Mouse (Mus musculus) v-Abl transformed pro-B cells (cell line): ENCODE data around the gene Oaz1.

Experiments
- in situ Hi-C, 2 experiments: fragments of 400-800 bp; cut with MboI; formaldehyde crosslinking; loops; one replicate each; pipeline ENCODE4 v1.15.1; 2025; ENCODE audit not compliant: unreplicated experiment in 2 of 2

Oaz1 gene

DNA sequence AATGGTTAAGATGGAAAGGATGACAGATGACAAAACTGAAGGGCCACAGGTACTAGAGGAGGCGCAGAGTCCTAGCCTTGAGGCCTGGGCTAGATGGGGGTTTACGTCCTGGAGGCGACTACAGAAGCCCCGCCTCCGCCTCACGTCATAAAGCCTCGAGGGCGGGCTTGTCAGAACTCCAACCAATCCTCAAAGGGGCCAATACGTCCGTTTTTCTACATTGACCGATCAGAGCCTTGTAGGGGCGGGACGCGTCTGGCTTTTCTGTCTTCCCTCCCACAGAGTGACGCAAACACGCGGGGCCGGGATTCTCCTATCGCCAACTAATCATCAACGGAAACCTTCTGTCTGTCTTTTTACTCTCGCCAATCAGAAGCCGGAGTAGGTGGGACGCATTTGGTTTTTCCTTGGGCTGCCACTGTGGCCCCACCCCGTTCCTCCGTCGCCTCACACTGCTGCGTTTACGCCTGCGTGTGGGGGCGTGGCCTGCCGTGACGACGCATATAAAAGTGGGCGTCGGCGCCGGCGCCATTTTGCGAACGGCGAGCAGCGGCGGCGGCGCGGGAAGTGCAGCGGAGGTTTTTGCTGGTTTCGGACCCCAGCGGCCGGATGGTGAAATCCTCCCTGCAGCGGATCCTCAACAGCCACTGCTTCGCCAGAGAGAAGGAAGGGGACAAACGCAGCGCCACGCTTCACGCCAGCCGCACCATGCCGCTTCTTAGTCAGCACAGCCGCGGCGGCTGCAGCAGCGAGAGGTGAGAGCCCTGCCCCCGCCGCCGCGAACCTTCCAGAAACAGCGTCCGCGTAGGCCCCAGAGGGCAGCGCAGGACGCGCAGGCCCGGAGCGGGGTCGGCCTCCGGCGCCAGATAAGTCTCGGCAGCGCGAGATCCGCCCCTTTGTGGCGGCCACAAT lies at the start of gene Oaz1:
Gene Oaz1 (plus strand): TSS at position 506 of the 912 bp plus-strand sequence.
- in situ Hi-C loops = no loop called here

GRCm38 (mm10) chr10:80777123-80777522 lies 49.3 kb upstream of the Oaz1 start:
- in situ Hi-C loops = no loop called here

- in situ Hi-C loops = no loop called here
These were observed 46.9 kb upstream of the Oaz1 start for GRCm38 (mm10) chr10:80779565-80779964.

- in situ Hi-C loops = no loop called here
These were observed 42.2 kb upstream of the Oaz1 start for GRCm38 (mm10) chr10:80784302-80784701.

GRCm38 (mm10) chr10:80784871-80785270 lies 41.6 kb upstream of the Oaz1 start:
- in situ Hi-C loops = no loop called here

- in situ Hi-C loops = no loop called here
These were observed 40.5 kb upstream of the Oaz1 start for GRCm38 (mm10) chr10:80785963-80786362.

DNA sequence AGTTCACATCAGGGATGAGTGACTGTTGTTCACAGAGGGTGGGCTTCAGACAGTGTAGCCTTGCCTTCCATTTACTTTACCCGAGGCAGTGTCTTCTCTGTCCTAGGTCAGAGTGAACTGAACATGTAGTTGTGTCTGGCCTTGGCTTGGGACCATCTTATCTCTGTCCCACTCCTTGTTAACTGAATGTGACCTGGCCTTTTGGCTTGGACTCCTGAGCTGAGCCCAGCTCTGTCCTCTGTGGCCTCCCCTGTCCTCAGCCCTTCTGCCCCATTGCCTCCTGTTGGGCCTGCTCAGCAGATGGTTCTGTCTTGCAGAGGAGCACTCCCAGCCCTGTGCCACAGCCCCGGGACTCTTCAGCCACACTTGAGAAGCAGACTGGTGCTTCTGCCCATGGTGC lies 38.9 kb upstream of the Oaz1 start:
- in situ Hi-C loops = no loop called here

GRCm38 (mm10) chr10:80790761-80791404 lies 35.6 kb upstream of the Oaz1 start:
- in situ Hi-C loops = no loop called here

DNA sequence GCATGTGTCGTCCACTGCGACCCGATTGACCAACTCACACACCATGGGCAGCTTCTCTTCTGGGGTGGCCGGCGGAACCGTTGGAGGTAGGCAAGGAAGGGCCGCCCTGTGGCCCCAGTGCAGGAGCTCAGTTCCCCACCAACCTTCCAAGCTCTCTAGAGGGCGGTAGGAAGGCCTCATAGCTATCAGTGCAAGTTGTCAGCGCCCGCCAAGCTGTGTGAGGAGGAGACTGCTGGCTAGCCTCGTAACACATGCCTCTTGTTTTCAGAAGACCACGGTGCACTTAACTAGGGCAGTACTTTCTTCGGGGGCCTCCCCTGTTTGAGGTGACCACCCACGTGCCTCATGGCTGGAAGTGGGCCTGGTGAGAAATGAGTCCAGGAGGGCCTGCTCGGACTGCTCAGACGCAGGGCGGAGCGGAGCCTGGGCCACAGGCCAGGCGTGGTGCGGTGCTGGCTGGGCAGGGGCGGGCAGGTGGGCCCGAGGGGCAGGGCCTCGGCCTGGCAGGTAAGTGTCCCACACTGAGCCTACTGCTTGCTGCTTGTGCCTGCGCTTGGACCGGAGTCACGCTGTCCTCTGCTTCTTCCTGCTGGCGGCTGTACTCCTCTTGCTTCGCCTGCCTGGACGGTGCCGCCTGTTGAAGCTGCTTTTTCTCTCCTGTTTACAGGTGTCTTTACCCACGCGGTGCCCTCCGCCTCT lies 34.8 kb upstream of the Oaz1 start:
- in situ Hi-C loops = no loop called here

DNA sequence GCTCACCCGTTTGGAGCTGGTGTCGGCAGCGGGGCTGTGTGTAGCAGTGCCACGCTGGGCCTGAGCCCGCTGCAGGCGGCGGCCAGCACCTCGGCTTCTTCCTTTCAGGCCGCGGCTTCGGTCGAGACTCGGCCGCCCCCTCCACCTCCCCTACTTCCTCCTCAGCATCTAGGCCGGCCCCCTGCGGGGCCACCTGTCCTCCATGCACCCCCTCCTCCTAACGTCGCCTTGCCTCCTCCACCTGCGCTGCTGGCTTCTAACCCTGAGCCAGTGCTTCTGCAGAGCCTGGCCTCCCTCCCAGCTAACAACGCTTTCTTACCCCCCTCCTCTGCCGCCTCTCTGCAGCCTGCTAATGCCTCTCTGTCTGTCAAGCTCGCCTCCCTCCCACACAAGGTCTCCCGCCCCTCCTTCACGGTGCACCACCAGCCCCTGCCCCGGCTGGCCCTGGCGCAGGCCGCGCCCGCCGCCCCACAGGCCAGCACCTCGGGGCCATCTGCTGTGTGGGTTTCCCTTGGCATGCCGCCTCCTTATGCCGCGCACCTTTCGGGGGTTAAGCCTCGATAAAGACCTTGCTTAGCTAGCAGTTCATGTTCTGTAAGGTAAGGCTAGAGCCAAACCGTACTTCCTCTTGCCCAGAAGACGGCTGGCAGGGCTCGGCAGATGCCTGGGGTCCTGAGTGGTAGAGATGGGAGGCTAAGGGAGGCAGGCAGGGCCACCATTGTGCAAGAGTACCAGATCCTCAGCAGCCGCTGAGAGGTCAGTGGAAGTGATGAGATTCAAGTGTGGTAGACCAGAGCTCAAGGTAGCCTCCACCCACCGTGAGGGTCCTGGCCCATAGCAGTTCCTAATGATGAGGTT lies 34.1 kb upstream of the Oaz1 start:
- in situ Hi-C loops = no loop called here

- in situ Hi-C loops = no loop called here
These were observed 33.2 kb upstream of the Oaz1 start for GRCm38 (mm10) chr10:80793033-80793784.

GRCm38 (mm10) chr10:80793803-80794202 lies 32.7 kb upstream of the Oaz1 start:
- in situ Hi-C loops = no loop called here

GRCm38 (mm10) chr10:80794750-80795149 lies 31.7 kb upstream of the Oaz1 start:
- in situ Hi-C loops = no loop called here

DNA sequence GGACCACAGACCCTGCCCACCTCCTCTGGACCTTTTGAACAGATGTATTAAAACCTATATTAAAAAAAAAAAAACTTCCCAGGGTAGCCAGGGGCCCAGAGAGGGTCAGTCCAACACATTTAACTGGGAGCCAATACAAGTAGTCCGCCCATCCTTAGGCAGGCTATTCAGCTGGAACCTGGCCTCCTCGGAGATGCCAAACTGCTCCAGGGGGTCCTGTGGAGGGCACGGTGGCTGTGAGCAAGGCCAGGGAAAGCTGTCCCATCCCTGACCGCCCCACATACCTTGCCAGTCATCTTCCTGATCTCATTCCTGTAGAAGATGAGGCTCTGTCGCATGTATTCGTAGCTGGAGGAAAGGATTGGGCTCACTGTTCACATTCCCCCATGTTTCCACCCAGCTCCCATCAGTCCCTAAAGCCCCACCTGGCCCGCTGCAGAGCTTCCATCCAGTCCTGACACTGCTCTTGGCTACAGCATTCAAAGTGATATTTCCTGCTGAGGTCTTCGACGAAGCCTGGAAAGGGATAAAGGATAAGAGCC lies 30.1 kb upstream of the Oaz1 start:
- in situ Hi-C loops = no loop called here

DNA sequence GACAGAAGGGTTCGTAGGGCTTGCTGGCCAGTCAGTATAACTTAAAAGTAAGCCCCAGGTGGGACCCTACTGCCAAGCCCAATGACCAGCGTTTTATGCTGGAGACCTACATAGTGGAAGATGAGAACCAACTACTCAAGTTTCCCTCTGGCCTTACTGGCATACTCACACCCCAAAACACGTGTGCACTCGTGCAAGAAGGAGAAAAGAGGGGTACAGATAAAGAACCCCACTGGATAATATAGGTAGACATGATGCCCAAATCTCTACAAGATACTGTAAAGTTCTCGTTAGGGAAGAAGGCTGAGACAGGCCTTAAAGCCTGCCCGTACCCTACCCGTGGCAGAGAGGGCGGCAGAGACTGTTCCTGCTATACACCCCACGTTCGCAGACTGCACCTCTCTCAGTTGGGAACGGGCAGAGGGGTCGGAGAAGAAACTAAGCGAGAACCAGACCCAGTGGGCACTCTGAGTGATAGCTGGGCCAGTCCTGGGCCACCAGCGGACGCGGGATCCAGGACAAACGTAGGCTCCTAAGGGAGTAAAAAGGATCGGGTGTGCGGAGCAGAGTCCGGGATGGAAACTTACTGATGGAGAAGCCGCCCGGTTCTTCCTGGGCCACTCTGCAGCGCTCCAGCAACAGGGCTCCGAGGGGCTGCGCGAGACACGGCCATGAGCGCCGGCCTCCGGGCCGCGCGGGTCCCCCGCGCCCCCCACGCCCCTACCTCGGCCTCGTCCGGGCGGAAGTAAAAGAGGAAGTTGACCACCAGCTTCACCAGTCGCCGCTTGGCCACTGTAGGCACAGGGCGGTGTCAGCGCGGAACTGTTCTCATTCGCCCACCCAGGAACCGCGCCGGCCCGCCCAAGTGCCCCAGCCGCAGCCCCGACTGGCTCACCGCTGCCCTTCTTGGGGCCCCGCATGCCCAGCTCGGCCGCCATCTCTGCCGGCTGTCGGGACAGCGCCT lies 29.0 kb upstream of the Oaz1 start:
- in situ Hi-C loops = no loop called here

- in situ Hi-C loops = no loop called here
These were observed 28.1 kb upstream of the Oaz1 start, which contains the start of the genes Sf3a2 and Plekhj1 for GRCm38 (mm10) chr10:80798150-80799006. Gene Sf3a2, plus strand, starts transcription at chr10:80798198. Gene Plekhj1, minus strand, starts transcription at chr10:80798626.

DNA sequence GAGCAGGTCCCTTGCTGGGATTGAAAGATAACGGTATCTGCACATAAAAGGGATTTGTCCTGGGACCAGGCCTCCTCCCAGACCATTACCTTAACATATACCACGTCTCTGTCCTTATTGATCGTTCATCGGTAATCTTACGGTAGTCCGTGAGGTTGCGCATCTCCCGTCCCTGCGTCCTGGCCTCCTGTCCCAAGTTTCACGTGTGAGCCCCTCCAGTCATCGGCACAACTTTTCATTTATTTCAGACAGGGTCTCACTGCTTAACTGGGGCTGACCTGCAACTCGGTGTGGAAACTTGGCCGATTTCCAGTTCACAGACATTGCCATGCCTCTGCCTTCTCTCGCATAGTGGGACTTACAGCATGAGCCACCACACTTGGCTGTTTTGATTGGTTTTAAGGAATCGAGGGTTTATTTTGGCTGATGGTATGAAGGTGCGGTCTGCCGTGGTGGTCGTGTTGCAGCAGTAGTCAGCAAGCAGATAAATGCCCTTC lies 27.3 kb upstream of the Oaz1 start:
- in situ Hi-C loops = no loop called here
